Mouse (Mus musculus) brain, embryonic 14.5 days (tissue): ENCODE measurements around the gene Isoc2b.

Source experiments
- CTCF ChIP-seq: fragments of 200-500 bp; IDR thresholded peaks from 2 replicates; pipeline ENCODE4 v1.5.1; 2012; ENCODE audit warnings: inconsistent platforms, mild to moderate bottlenecking, moderate library complexity, borderline replicate concordance; ENCODE audit not compliant: insufficient read depth, insufficient read length; ENCODE audit errors: extremely low read depth
- POLR2A ChIP-seq: fragments of 200-500 bp; IDR thresholded peaks from 2 replicates; pipeline ENCODE4 v1.6.1; 2012; ENCODE audit warnings: mild to moderate bottlenecking, inconsistent platforms, borderline replicate concordance; ENCODE audit not compliant: poor library complexity, insufficient read depth, insufficient read length, severe bottlenecking; ENCODE audit errors: extremely low read depth

DNA sequence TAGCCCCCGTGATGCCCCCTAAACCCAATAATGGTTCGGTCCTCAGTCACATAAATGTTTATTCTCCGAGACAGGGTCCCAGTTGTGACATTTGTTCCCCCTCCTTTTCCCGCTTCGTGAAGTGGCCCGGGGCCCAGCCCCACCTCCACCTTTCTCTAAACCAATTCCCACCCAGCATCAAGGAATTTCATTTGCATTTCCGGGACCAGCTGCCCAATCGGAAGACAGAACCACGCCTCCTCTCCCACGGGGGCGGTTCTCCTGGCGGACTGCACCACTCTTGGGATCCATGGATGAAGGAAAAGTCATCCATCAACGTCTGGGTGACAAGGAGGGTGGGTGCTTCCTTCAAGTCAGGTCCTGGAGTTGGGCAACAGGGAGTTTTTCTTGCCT, 25.1 kb downstream of the Isoc2b start:
- no peak for TF ChIP-seq CTCF
- no peak for TF ChIP-seq POLR2A
